Mouse (Mus musculus): Measurements from ENCODE around the gene Ttc25.
"Not testable (repeated sequence)": the region's sequence is repeated elsewhere in the genome, so short reads cannot be mapped to it uniquely, and the experiment has no call there.

The Ttc25 gene

GRCm38 (mm10) chr11:100603813-100604212, 58.4 kb downstream of the Ttc25 start:
- in situ Hi-C loops (cut with MboI): no loop called here

- in situ Hi-C loops (cut with MboI): no loop called here
Observed at GRCm38 (mm10) chr11:100604321-100605005, 59.1 kb downstream of the Ttc25 start.

GRCm38 (mm10) chr11:100605451-100605850, 60.0 kb downstream of the Ttc25 start:
- in situ Hi-C loops (cut with MboI): no loop called here

GRCm38 (mm10) chr11:100607121-100607520, 61.7 kb downstream of the Ttc25 start:
- in situ Hi-C loops (cut with MboI): no loop called here

- in situ Hi-C loops (cut with MboI): no loop called here
Observed at GRCm38 (mm10) chr11:100608796-100609195, 63.4 kb downstream of the Ttc25 start.

- in situ Hi-C loops (cut with MboI): no loop called here
Observed at GRCm38 (mm10) chr11:100609355-100609996, 64.1 kb downstream of the Ttc25 start.

GRCm38 (mm10) chr11:100609997-100610680, 64.7 kb downstream of the Ttc25 start:
- in situ Hi-C loops (cut with MboI): no loop called here

- in situ Hi-C loops (cut with MboI): no loop called here
Observed at GRCm38 (mm10) chr11:100611627-100612026, 66.2 kb downstream of the Ttc25 start.

GRCm38 (mm10) chr11:100613241-100613640, 67.8 kb downstream of the Ttc25 start:
- in situ Hi-C loops (cut with MboI): no loop called here

- in situ Hi-C loops (cut with MboI): no loop called here
Observed at GRCm38 (mm10) chr11:100616332-100616731, 70.9 kb downstream of the Ttc25 start.

- in situ Hi-C loops (cut with MboI): not testable (repeated sequence)
Observed at GRCm38 (mm10) chr11:100616836-100617235, 71.4 kb downstream of the Ttc25 start.

- in situ Hi-C loops (cut with MboI): no loop called here
Observed at GRCm38 (mm10) chr11:100617480-100617879, 72.1 kb downstream of the Ttc25 start.

- in situ Hi-C loops (cut with MboI): no loop called here
Observed at GRCm38 (mm10) chr11:100618761-100619484, 73.5 kb downstream of the Ttc25 start, which contains the start of gene Nkiras2. Gene Nkiras2, plus strand, starts transcription at chr11:100619244.

GRCm38 (mm10) chr11:100619485-100619975, 74.1 kb downstream of the Ttc25 start:
- in situ Hi-C loops (cut with MboI): no loop called here

- in situ Hi-C loops (cut with MboI): loop anchor here (5.0 kb wide), 1 partner anchor 33 kb away; no protein-coding TSS in a partner anchor
Observed at GRCm38 (mm10) chr11:100619982-100620381, 74.6 kb downstream of the Ttc25 start, which contains the start of gene Dnajc7. Gene Dnajc7, minus strand, starts transcription at chr11:100620168.

All from mature B cell (primary cell).